Mouse (Mus musculus) CD4-positive, CD25-positive, alpha-beta regulatory T cell, adult 4 months (primary cell): Measurements from ENCODE around the gene Capn13. TPM values are rescaled to one million over a fixed set of nuclear protein-coding genes. Genes with fewer than 3 reads are reported as not detected.
A peak's percentile ranks its signal among the peaks of the same experiment; 100 is the strongest.
"Not testable (repeated sequence)": the region's sequence is repeated elsewhere in the genome, so short reads cannot be mapped to it uniquely, and the experiment has no call there.

Experiments used
- ATAC-seq: one replicate; pipeline ENCODE4 v1.8.0; 2017
- polyA plus RNA-seq, 2 experiments: library from polyadenylated mRNA; unstranded; fragments of 100-300 nt; shearing (Covaris generic); gene quantifications; one replicate each; pipeline ENCODE4 v1.2.1; 2017

The Capn13 gene
- polyA plus RNA-seq, 2 experiments from 2014 or later: 0.19 TPM; not detected in 1

DNA sequence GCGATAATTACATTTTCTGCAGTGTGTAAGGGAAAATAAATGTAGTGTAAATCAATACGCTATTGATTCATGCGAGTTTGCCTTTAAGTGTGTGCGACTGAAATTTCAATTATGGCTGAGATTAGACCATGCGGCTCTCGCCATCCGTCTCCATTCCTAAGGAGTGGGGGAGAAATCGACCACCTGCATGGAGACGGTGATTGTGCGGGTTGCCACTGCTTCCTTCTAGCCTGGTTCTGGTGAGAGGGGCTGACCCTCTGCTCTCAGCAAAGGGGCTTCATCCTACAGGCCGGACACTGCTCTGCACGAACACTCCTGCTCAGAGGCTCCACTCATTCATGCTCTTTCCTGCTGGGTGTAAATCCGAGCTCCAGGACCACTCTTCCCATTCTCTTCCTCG lies 58.0 kb downstream of the Capn13 start:
- ATAC-seq: no peak

DNA sequence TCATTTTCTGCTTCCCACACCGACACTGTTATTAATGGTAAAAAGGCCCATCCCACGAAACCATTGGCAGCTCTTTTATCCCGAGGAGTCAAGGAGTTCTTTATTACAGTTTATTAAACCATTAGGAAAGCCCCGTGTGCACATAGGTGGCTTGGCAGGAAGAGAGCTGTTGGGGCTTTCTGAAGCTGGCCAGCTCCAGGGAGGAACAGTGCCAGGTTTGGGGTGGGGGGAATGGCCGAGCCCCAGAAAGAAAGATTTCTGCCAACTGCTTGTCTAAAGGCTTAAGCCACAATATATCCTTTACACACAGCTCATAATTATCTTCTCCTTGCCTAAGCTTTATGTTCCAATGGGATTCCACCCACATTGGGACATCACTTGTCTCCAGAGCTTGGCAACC lies 71.6 kb downstream of the Capn13 start:
- no peak for ATAC-seq

DNA sequence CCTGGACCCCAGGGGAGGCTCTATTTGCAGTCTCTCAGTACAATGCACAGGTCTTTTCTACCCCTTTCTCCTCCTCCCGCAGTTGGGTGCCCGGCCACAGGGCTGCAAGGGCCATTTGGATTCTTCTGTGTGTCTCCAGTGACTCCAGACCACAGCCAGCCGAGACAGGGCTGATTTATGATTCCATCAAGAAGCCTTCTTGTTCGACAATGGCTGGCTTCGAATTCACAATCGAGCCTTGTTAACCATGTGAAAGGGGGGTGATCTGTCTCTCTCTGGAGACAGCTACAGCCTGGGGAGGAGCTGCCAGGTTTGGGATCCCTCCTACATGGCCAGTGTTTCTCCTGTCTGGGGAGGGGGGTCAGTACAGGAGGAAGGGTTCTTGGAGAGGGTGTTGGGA lies 75.4 kb downstream of the Capn13 start:
- ATAC-seq: no peak

DNA sequence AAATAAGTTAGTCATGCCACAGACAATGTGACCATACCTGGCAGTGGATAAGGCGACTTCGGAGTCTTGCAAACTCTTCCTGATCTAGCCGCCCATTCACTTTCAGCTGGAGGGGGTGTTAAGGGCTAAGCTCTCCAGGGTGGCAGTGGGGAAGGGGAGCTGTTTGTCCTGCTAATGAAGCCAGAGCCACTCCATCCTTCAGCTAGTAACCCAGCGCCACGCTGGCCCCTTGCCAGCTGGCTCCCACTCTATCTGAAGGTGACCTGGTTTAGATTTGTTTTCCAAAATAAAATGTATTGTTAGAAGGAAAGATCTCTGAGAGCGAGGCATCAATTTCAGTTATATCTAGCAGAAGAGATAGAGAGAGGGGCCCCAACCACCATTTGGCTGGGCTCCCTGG lies 75.9 kb downstream of the Capn13 start:
- ATAC-seq: no peak

GRCm38 (mm10) chr17:73323981-73324380 lies 76.7 kb downstream of the Capn13 start:
- ATAC-seq: no peak

DNA sequence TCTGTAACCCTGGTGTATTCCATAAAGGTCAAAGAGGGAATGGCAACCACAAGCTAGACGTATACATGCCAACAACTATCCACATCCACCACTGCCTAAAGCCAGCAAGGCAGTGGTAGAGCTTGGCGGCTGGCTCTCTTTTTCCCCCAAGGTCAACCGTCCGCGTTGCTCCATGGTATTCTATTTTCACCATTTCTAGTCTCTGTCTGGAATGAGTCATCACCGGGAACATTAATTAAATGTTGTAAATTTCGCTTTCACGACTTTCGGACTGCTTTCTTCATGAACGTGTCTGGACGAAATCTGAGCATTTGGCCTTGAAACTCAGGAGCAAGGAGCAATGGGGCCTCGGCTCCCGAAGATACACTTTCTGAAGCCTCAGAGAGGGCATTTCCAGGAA lies 85.9 kb downstream of the Capn13 start:
- no peak for ATAC-seq

- no peak for ATAC-seq
Measured at GRCm38 (mm10) chr17:73311491-73311890, 89.2 kb downstream of the Capn13 start.

- ATAC-seq: no peak
Measured at GRCm38 (mm10) chr17:73308691-73309090, 92.0 kb downstream of the Capn13 start.

DNA sequence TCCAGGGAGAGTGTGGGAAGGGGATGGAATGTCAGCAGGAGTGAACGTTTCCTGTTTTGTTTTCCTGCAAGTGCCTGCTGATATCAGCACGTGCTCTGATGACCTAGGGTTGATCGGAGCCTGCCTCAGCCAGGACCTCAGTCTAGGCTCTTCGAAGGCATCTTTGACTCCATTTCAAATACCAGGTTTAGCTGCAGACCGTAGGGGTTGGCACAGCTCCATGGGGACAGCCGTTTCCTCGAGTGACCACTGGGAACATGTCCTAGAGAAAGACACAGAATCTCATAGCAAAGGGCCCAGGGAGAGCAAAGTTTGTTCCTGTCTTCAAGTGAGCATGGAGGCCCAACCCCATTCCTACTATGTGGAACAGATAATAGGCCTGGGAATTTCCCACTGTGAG lies 94.0 kb downstream of the Capn13 start:
- ATAC-seq: no peak

DNA sequence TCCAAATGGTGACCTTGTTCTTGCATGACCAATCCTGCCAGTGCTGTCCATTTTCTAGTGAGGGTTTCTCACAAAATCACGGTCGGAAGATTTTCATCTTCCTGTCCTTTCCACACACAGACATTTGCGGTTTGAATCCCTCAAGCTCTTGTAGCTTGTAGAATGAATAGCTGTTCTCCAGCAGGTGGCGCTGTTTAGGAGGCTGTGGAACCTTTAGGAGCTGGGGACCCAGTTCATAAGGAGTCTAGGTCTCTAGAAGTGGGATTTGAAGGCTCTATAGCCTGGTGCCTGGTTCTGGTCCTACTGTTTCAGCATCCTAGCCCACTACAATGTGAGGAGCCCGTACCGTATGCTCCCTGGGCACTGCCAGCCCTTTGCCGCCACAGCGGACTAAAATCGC lies 95.0 kb downstream of the Capn13 start:
- ATAC-seq: no peak

GRCm38 (mm10) chr17:73304086-73304812 lies 96.4 kb downstream of the Capn13 start:
- peak; percentile 32 for ATAC-seq

DNA sequence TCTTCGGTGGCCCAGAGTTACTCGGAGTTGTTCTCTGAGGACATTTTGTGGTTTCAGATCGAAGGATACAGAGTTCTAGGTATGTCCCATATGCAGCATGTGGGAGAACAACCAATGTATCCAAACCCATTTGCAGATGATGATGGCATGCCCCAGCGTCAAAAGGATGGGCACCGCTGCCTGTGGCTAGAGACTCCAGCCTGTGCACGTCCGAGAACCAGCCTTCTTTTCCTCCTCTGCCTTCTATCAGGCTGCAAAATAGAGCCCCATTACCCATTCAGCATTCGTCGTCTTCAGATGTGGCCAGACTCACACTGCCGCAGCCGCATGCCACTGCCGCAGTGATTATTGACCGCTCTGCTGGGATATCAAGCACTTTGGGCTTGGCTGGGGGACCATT lies 97.0 kb downstream of the Capn13 start:
- ATAC-seq: no peak

- ATAC-seq: no peak
Measured at GRCm38 (mm10) chr17:73303217-73303616, 97.4 kb downstream of the Capn13 start.

DNA sequence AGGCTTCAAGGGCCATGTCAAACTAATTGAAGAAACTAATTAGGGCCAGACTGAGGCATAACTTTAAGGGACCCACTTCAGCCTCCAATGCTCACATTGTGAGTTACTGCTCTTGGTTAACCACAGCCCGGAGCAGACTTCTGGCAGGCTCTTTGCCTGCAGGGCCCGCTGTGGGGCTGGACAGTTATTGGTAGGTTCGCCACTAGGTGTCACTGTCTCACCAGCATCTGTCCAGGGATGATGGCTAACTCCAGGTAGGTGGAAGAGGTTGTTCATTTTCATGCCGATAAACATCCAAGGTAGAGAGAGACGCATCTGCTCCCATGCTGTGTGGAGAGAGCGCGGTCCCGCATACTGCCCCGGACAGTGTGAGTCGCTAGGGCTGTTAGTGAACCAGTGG lies 98.6 kb downstream of the Capn13 start:
- peak; percentile 77 for ATAC-seq

DNA sequence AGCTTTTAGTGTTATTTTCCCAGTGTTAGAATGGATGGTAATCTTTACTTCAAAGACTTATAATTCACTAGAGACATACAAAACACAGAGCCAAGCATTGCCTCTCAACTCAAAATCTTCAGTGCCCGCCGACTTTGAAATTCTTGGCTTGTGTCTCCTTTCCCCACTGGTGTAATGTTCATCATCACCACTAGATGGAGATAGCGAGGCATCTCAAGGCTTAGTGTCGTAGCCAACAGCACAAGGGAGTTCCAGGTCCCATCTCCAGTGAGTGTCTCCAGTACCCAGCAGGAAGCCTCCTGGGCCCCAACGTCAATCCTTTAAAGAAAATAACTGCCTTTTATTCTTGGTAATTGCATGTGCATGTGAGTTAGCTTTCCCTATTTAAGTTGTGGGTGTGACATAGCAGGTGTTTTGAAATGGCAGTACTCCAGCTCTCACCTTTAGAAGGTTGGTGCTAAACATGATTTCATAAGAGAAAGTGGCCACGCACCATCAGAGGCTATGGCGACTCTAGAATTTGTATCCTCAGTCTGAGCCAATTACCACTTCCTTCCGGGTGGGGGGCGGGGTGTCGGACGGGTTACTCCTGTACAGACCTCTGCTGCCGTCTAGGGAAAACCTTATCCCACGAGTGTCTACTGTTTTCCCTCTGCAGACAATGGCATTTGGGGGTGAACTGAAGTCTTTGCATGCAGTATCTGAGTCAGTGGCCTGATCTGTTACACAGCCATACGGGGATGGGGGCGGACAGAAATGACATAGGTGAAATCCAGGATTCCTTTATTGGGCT lies 99.2 kb downstream of the Capn13 start:
- ATAC-seq: peak; percentile 74

- no peak for ATAC-seq
Measured at GRCm38 (mm10) chr17:73300147-73300880, 100.4 kb downstream of the Capn13 start.

DNA sequence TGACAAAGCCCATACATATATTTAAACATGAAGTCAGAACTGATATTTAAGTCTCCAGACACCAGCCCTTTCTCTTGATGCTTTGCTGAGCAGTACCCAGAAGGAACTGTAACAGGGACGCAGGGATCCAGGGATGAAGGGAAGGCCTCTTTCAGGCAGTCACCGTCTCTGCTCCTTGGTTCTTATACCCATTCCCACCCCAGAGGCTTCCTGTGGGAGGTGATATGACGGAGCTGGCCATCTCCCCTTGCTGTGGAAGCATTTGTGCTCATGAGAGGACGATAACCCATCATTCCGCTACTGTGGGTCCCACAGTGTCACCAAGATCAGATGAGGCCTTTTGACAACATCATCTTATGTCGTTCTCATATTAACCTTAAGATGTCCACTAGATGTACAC lies 101.7 kb downstream of the Capn13 start:
- ATAC-seq: no peak

GRCm38 (mm10) chr17:73296855-73297254 lies 103.8 kb downstream of the Capn13 start:
- ATAC-seq: no peak

DNA sequence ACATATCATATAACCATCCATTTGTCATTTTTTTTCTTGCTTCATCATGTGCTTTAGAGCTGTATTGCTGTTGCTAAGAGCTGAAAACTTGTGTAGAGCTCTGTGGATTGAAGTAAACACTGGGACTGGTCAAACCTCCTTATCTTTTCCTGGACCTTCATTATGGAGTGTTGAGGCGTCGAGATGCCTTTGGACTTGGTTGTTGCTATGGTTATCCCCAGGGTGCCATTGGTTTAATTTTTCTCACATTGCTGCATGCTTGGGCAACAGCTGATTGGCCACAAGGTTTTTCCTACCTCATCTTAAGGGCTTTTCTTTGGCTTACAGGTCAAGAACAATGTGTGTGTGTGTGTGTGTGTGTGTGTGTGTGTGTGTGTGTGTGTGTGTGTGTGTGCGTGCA lies 107.4 kb downstream of the Capn13 start:
- no peak for ATAC-seq

DNA sequence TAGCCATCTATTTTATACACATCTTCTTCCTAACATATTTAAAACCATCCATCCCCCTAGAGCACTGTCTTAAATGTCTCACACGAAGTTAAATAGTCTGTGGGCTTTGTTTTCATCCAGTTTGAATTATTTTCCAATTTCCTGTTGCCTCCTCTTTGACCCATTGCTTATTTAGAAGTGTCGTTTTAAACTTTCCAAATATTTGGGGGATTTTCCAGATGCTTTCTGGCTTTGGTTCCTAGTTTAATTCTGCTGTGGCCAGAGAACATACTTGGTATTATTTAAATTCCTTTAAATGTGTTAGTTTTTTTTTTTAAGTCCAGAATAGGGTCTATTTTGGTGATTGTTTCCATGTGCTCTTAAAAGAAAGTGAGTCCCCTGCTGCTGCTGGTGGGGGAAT lies 116.4 kb downstream of the Capn13 start:
- no peak for ATAC-seq

DNA sequence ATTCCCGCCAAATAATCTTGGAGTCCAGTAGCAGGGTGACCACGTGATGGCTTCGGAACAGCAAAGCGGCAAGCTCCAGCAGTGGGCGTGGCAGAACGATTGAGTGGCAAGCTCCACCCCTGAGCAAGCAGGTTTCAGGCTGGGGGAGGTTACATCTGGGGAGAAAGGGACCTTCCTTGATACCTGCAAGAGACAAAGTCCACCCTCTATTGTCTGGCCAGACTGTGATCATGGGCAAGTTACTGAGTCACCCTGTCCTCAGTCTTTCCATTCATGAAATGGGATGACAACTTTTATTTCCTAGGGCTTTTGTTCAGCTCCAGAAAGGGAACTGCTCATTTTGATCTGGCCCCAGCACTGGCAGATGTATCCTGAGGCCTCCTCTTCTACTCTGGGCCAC lies 118.0 kb downstream of the Capn13 start:
- not testable (repeated sequence) for ATAC-seq

DNA sequence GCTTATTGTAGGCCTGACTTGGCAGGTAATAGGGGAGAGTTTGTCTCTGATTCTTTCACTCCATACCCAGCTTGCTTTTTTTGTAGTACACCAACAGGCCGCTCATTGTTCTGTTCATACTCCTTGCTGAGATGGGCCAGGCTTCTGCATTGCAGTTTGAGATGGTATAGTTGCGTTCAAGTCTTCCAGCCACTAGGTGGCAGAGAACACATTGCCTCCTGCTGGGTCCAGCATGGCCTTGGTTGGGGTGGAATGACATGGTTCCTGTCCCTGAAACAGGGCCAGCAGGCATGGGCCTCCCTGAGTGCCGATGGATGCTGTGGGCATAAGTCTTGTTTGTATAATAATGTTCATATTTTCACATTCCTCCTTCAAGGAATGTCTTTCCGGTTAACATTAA lies 122.9 kb downstream of the Capn13 start:
- no peak for ATAC-seq

- ATAC-seq: no peak
Measured at GRCm38 (mm10) chr17:73275066-73275465, 125.6 kb downstream of the Capn13 start.

- ATAC-seq: peak; percentile 60
Measured at GRCm38 (mm10) chr17:73273809-73274208, 126.9 kb downstream of the Capn13 start.
